Mouse (Mus musculus) megakaryocyte-erythroid progenitor cell, adult 5-6 weeks (primary cell): Measurements from ENCODE around the gene Tasp1. TPM values are rescaled to one million over a fixed set of nuclear protein-coding genes. Genes with fewer than 3 reads are reported as not detected.
A peak's percentile ranks its signal among the peaks of the same experiment; 100 is the strongest.
"Not testable (repeated sequence)": the region's sequence is repeated elsewhere in the genome, so short reads cannot be mapped to it uniquely, and the experiment has no call there.

Experiments used
- ATAC-seq: replicated peaks from 2 replicates; pipeline ENCODE4 v1.8.0; 2016; ENCODE audit warnings: mild to moderate bottlenecking, inconsistent platforms; ENCODE audit not compliant: severe bottlenecking, poor library complexity, low FRiP score, low TSS enrichment
- total RNA-seq, 2 experiments: library from RNA; stranded (forward) in 1 of 2; stranded (reverse) in 1 of 2; fragments of 200-1000, 215-1000 nt in 1 of 2; fragments of >200 nt in 1 of 2; fragmentation: Nextera tagmentation in 1 of 2; gene quantifications; 2 replicates each; pipeline ENCODE4 v1.2.3; 2014 to 2017

Gene Tasp1
- total RNA-seq, 2 experiments from 2014 or later = 15.2 to 17.9 TPM

DNA sequence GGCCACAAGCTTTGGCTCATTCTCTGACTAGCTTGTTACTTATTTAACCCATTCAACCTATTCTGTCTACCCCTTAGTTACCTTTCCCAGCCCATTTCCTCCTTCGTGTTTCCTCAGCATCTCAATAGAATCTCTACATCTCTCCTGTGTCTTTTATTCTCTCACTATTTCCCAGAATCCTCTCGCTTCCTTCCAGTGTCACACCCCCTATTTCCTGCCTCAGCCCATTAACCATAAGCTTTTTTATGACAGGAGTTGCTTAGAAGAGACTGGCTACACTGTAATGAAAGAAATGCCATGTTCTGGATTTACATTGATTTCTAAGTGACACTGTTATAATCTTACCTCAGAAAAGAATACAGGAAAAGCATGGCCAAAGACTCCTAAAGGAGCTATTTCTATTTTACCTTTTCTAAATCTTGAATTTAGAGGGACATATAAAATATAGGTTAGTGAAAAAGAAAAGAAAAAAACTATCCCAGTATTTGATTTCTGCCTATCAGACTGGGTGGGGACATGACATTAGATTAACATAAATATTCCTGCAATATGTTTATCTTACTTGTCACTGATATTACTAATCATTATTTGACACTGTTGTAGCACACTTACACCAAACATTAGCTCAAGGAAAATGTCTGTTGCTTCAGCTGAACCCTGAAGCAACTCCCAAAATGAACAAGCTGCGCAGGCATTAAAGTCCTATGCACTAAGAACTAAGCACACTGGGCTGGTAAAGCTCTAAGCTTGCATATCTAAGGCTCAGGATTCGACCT lies 6.3 kb downstream of the Tasp1 start:
- peak; percentile 72 for ATAC-seq

DNA sequence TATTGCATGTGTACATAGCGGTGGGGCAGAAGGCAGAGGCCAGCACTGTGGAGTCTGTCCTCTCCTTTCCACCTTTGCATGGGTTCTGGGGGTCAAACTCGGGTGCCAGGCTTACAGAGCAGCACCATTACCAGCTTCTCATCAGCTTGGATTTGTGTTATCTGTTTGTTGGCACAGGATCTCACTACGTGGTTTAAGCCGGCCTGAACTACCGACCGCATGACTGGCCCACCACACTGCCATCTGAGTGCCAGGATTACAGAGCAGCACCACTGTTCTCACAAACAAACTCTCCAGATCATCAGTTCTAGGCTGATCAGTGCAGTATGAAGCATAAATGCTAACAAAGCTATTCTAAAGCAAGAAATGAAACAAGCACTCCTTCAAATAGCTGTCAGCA lies 8.5 kb downstream of the Tasp1 start:
- peak; percentile 89 for ATAC-seq

DNA sequence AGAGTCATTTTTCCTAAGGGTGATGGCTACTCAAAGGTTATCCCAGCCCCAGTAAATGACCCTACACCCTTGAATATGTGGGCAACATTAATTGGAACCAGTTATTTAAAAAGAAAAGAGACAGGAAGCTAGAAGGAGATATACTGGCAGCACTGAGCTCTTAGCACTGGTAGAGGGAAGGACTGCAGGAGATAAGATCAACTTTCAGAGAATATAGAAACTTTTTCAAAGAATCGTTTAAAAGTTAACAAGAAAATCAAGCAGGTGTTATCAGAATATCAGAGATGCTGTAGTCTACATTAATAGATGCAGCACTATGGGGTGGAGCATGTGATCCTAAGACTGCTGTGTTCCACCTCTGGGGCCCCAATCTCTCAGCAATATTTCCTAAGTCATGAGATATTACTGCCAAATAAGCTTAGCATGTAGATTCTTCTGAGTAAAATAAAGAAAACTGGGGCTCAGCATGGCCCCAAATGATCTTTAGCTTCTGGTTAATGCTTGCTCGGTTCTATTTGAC lies 14.9 kb downstream of the Tasp1 start:
- no peak for ATAC-seq

DNA sequence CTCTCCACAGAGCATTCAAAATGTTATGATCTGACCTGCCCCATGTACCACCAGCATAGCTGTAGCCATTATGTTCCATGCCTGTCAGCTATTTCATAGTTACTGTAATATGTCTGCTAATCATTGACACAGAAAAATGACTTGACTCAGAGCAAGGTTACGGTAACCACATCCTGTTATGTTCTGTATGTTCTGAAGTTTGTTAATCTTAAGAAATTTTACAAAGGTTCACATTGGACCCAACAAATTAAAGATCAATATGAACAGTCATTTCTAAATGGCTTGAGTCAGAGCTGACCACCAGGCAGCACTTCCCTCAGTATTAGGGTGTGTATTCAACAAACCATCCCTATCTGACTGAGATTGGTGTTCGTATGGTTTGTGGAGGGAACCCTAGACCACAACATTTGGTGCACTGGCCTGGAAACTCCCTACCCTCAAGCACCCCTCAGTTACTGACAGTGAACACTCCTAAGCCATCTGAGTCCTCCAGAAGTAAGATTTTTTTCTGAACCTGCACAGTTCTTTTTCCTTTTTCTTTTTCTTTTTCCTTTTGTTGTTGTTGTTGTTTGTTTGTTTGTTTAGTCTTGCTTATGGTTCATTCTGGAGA lies 24.0 kb downstream of the Tasp1 start:
- ATAC-seq = no peak

DNA sequence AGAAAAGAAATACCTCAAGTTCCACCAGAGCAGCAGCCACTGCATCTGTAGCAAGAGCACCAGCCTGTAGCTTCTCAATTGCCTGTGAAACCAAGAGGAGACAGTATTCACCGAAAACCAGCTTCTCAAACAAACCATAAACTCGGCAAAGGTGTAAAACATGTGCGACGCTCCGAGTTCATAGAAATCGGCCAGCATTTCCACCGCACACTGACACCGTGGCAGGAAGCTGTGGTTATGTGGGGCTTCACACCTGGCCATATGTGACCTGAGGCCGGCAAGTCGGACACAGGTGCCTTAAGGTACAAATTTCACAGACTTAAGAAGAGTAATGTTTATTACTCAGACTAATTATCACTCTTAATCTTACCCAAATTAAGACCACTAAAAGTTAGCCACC lies 24.5 kb downstream of the Tasp1 start:
- no peak for ATAC-seq

DNA sequence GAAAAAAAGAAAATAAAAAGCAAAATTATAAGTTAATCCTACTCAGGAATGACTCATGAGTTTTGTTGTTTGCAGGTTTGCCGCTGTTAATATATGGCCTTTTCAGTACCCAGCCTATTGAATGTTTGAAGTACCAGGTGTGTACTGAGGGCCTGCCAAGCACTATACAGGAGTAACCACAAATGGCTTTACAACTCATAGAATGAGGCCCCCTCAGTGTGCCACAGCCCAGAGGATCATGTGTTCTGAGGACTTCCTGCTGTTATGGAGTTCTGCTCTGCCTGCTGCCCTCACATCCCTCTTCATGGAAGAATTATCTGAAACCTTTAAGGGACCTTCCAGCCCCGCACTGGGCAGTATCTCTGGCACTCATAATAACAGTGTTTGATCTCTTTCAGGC lies 29.1 kb downstream of the Tasp1 start:
- no peak for ATAC-seq

DNA sequence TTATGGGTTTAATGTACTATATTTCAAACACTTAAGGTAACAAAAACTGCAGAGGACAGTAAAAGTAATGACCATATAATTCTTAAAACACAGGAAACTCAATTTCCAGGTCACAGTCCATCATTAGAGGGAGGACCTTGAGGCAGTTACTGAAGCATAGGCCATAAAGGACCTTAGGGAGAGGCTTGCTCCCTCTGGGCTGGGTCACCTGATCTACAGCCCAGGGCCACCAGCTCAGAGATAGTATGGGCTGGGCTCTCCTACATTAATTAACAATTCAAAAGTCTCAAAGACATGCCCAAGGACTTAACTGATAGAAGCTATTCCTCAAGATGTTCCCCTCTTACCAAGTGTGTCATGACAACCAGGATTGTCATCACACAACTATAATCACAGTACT lies 29.8 kb downstream of the Tasp1 start:
- ATAC-seq = no peak

DNA sequence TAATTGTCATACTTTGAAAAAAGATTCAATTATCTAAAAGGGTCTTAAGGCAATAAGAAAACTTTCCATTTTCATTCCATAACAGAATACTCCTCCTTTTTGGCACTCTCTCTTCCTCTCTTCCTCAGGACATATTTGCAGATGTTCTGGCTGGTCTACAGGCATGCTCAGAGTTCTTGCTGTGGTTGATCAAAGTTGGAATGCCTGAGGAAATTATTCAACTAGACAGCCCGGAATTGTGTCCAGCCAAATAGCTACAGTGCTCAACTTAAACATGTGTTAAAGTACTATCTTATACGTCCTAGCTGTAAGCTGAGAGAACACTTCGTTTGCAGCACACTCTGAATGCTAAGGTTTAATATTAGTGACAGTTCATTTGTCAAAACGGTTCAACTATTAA lies 41.7 kb downstream of the Tasp1 start:
- no peak for ATAC-seq

DNA sequence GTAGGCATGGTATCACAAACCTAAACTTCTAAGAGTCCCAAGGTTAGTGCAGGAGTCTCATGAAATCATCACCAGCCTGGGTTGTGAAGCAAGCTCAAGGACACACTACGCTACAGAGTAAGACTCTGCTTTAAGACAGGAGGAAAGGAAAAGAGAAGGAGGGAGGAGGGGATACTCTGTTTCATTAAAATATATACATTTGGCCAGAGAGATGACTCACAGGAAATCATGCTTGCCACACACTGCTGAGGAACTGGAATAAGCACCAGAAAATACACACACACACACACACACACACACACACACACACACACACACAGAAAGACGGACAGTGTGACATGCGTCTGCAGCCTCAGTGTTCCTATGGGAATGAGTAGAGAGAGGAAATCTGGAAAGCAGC lies 59.2 kb downstream of the Tasp1 start:
- ATAC-seq = no peak

DNA sequence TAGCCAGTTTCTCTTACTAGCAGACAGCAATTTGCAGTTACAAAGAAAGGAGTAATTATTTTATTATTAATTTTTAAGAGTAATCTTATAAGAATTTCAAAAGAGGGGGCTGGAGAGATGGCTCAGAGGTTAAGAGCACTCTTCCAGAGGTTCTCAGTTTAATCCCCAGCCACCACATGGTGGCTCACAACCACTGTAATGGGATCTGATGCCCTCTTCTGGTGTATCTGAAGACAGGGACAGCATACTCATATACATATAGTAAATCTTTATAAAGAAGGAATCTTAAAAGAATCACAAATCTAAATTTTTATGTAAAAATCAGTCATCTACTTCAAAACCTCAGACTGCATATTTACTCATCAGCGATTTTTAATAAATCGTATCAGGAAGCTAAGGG lies 68.4 kb downstream of the Tasp1 start:
- no peak for ATAC-seq

DNA sequence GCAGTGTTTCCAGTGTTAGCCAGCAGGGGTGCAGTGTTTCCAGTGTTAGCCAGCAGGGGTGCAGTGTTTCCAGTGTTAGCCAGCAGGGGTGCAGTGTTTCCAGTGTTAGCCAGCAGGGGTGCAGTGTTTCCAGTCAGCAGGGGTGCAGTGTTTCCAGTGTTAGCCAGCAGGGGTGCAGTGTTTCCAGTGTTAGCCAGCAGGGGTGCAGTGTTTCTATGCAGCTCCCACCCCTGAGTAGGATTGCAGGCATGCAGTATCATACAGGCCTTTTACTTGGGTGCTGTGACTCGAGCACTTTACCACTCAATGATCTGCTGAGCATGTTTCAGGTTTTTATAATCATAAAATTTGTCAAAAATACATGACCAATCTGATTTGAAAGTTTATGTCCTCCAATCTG lies 76.7 kb downstream of the Tasp1 start:
- 0 out of 2 replicates have a peak, but pooled peaks have one; percentile 57 for ATAC-seq

DNA sequence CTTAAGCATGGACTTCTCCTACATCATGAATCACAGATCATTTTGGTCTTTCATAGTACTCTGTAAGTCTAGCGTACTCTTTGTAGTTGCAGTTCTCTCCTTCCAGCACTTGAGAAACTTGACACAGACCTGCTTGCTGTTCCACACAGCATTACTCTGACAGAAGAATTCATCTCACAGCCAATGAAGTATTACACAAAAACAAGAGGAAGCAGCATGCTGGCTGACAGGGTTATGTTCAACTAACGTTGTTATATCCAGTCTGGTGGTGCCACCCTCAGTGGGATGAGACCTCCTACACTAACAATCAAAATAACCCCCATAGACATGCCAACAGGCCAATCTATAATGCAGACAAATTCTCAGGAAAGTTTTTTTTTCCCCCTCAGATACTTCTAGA lies 99.2 kb downstream of the Tasp1 start:
- no peak for ATAC-seq

DNA sequence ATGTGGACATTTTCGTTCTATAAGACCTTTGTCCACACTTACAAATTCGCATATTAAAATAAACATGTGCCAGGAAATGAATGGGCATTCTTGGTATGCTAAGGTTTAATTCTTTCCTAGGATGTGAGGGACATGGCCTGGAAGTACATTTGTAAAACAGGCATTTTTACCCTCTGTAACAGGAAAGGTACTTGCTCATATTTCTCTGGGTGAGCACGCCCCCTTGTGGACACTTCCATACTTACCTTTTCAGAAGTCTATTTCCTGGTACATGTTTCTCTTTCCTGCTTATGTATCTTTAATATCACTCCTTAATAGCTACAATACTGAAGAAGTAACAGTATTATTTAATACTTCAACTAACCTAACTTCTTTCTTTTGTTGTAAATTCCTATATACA lies 100.3 kb downstream of the Tasp1 start:
- ATAC-seq = peak; percentile 63; the same call in 1 of the 2 replicates

DNA sequence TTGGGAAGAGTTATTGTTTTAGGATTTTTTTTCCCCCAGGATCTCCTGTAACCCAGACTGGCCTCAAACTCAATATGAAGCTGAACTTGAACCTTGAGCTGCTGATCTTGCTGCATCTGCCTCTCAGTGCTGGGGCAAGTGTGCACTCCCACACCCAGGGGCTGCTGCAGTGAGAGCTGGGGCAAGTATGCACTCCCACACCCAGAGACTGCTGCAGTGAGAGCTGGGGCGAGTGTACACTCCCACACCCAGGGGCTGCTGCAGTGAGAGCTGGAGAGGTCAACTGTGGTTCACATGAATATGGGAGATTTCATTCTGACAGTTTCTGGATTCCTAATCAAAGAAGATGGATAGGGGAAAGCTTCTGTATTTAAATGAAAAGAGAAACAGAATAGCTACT lies 117.8 kb downstream of the Tasp1 start:
- ATAC-seq = no peak

DNA sequence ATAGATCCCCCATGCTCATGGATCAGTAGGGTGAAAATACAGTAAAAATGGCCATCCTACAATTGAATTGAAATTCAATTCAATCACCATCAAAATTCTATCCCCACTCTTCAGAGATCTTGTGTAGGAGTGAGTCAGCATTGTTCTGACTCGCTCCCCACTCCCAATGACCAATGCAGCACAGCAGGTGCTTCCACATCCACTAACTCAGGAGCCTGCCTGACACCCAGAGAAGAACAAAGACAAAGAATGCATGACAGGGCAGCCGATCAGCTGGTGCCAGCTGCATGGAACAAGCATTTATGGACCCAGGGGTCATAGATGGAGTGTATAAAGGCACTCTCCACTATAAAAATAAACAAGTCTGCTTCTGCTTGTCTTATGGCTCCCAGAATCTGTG lies 129.0 kb downstream of the Tasp1 start:
- ATAC-seq = no peak

DNA sequence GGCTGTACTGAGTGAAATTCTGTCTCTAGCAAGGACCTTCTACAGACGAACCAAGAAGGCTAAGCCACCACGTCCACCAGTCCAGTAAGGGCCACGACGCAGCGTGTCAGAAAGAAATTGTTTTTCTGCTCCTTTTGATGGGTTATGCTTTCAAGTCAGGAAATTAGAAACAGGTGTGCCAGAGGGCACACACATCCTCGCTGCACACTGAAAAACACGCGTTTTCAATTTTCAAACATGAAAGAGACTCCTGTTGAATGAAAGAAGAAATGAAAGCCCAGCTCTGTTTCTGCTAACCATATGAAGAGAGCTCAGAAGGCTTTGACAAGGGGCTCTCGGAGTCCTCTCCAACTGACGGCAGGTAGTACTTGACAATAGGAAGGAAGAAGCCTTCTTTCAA lies 132.0 kb downstream of the Tasp1 start:
- no peak for ATAC-seq

DNA sequence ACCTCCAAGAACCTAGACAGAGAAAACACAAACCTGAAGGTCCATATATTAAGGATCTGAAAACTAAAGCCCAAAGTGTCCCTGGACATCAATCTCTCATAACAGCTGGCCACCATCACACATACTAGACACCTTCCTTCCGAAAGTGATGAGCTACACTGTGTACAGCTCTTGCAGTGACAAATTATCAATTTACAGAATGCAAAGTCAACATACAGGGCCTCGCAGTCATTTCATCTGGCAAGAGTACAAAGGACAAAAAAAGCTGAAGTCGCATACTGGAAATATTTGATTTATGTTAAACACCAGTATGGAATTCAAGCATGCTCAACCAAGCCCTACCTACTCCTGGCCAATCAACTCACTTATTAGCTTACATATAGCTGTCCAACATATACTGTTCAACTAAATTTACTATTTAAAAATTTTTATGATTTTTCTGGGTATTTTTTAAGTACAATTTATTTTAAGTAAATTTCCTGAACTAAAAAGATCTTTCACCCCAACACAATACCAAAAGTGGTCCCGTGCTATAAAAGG lies 132.5 kb downstream of the Tasp1 start:
- no peak for ATAC-seq

DNA sequence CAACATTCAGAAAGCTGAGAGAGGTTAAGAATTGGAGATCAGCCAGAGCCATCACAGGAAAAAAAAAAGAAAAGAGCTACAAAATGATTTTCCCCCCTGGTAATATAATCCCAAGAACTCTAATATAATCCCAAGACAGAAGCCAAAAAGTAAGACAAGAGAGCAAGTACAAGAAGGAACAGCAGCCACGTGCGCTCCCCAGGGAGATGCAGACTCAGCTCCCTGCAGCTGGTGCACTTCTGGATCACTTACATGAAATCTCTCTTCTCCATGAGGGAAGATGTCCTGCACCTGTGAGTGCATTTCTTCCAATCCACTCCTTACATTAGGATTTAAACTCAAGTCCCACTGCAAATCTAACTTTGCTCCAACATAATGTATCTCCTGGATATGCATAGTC lies 134.4 kb downstream of the Tasp1 start:
- ATAC-seq = no peak

DNA sequence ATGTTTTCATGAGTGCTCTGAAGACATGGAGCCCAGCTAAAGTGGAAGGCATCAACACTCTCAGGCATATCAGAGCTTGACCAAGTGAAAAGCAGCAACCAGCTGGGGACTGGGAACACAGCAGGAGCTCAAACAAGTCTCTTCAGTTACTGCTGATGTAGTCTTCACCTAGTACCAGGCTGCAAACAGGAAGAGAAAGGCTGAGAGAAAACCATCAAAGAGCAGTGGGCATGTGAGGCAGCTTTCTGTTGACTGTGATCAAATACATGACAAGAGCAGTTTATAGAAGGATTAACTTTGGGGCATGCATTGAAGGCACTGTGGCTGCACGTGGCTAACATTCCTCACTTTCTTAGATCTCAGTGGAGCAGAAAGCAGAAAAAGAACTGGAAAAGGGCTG lies 141.7 kb downstream of the Tasp1 start:
- no peak for ATAC-seq

DNA sequence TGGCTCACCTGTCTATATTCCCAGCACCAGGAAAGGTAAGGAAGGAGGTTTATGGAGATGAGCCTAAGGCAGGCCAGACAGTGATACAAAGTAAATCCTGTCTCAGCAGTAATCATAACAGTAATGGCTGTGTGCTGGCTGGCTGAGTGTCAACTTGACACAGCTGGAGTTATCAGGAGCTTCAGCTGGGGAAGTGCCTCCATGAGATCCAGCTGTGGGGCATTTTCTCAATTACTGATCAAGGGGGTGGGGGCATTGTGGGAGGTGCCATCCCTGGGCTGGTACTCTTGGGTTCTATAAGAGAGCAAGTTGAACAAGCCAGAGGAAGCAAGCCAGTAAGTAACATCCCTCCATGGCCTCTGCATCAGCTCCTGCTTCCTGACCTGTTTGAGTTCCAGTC lies 145.2 kb downstream of the Tasp1 start:
- not testable (repeated sequence) for ATAC-seq

DNA sequence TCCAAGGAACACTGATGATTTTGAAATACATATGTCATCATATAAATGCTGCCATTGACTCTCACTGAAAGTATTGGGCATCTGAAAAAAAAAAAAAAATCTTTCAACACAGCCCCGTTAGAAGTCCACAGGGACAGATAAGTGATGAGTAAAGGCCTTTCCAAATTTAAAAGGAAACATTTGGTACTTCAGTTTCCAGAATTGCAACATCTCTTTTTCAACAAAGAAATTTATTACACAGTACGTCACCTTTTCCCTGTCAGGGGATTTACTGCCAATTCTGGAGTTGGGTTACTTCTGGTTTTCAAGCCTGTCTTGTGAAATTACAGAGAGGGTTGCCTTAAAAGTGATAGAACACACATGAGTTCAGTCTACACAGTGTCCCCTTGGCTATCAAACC lies 146.8 kb downstream of the Tasp1 start:
- no peak for ATAC-seq
